Mouse (Mus musculus) G1E (cell line): ENCODE data around the gene Slc25a13.

Source experiments
- CTCF ChIP-seq: IDR thresholded peaks from 2 replicates; pipeline ENCODE4 v1.5.1; 2012; ENCODE audit warnings: low read depth, low read length, inconsistent platforms, mixed read lengths
- GATA1 ChIP-seq: IDR thresholded peaks from 2 replicates; pipeline ENCODE4 v1.6.1; 2012; ENCODE audit warnings: borderline replicate concordance, low read length, inconsistent platforms, mixed read lengths
- POLR2AphosphoS5 ChIP-seq: IDR thresholded peaks from 2 replicates; pipeline ENCODE4 v1.6.1; 2012; ENCODE audit warnings: low read depth, low read length, inconsistent platforms; ENCODE audit not compliant: insufficient replicate concordance
- TAL1 ChIP-seq: conservative IDR thresholded peaks from 2 replicates; pipeline ENCODE4 v1.6.1; 2012; ENCODE audit warnings: low read depth, low read length, inconsistent platforms, mixed read lengths

GRCm38 (mm10) chr6:6145412-6145811 is 71.6 kb downstream of the Slc25a13 start:
- no peak for TF ChIP-seq GATA1
- TF ChIP-seq CTCF, result no peak
- TF ChIP-seq TAL1, result no peak
- TF ChIP-seq POLR2AphosphoS5, result no peak
